Mouse (Mus musculus) stomach, postnatal 0 days (tissue): ENCODE data around the gene Oca2. TPM values are rescaled to one million over a fixed set of nuclear protein-coding genes. Genes with fewer than 3 reads are reported as not detected.

ENCODE experiments used
- ATAC-seq: fragments of 200-750 bp; cut with Nextera tagmentation; 2 replicates; pipeline ENCODE4 v1.8.0; 2017; ENCODE audit not compliant: low FRiP score, low TSS enrichment
- DNase-seq: peaks from one replicate; pipeline ENCODE4 v3.0.0-alpha.2; 2016; ENCODE audit warnings: low spot score
- H3K27ac ChIP-seq: fragments of 300-500 bp; sonication (generic); replicated peaks from 2 replicates; pipeline ENCODE4 v1.5.1; 2014; ENCODE audit warnings: mild to moderate bottlenecking, control low read depth
- H3K27me3 ChIP-seq: fragments of 300-500 bp; sonication (generic); 2 replicates; pipeline ENCODE4 v1.6.1; 2014; ENCODE audit warnings: low read length; ENCODE audit not compliant: control insufficient read depth, insufficient read depth
- H3K36me3 ChIP-seq: fragments of 300-500 bp; sonication (generic); 2 replicates; pipeline ENCODE4 v1.6.1; 2014; ENCODE audit warnings: low read length, mixed read lengths; ENCODE audit not compliant: control insufficient read depth, insufficient read depth
- H3K4me1 ChIP-seq: fragments of 300-500 bp; sonication (generic); replicated peaks from 2 replicates; pipeline ENCODE4 v1.6.1; 2014; ENCODE audit warnings: antibody characterized with exemption; ENCODE audit not compliant: control insufficient read depth, insufficient read depth
- H3K4me2 ChIP-seq: fragments of 300-500 bp; sonication (generic); replicated peaks from 2 replicates; pipeline ENCODE4 v1.6.1; 2014; ENCODE audit warnings: low read depth, mild to moderate bottlenecking, control low read depth, moderate library complexity
- H3K4me3 ChIP-seq: fragments of 300-500 bp; sonication (generic); 2 replicates; pipeline ENCODE4 v1.5.1; 2014; ENCODE audit warnings: low read depth, low read length, control low read depth
- H3K9ac ChIP-seq: fragments of 300-500 bp; sonication (generic); 2 replicates; pipeline ENCODE4 v1.6.1; 2014; ENCODE audit warnings: mild to moderate bottlenecking, low read length, control low read depth, mixed read lengths
- H3K9me3 ChIP-seq: fragments of 300-500 bp; sonication (generic); 2 replicates; pipeline ENCODE4 v1.6.1; 2016; ENCODE audit warnings: low read length; ENCODE audit not compliant: control insufficient read depth
- CTCF ChIP-seq: IDR thresholded peaks from 2 replicates; pipeline ENCODE4 v1.5.1; 2016; ENCODE audit warnings: antibody characterized with exemption, low read depth, mild to moderate bottlenecking, moderate library complexity
- EP300 ChIP-seq: optimal IDR thresholded peaks from 2 replicates; pipeline ENCODE3; 2016; ENCODE audit warnings: antibody characterized with exemption
- WGBS: fragments of 180-500 bp; shearing (Covaris S2); extraction: QIAGEN DNeasy Blood & Tissue Kit; methylation state at CpG from one replicate; pipeline ENCODE4 v1.1.7; 2014; 5-methylcytosine and 5-hydroxymethylcytosine counted together
- polyA plus RNA-seq: library from polyadenylated mRNA; unstranded; fragments of >200 nt; fragmentation: Nextera tagmentation; extraction: Ambion mirVana; gene quantifications from 2 replicates; pipeline ENCODE4 v1.2.1, GENCODE M21; 2015

Oca2 gene
- polyA plus RNA-seq, 1 experiment from 2014 or later: 0.27 TPM

- Histone ChIP-seq H3K4me1 (no peaks in the 10 kb centered on the region), H3K4me3 (no peak overlapping the region), H3K27ac (no peak overlapping the region), H3K9ac (no peak overlapping the region), H3K36me3 (no peaks in the 10 kb centered on the region), H3K27me3 (no peaks in the 10 kb centered on the region), H3K4me2 (no peak overlapping the region), H3K9me3 (no peaks in the 10 kb centered on the region)
- ATAC-seq: no peak
- no peak for DNase-seq
- no peak for TF ChIP-seq CTCF
- TF ChIP-seq EP300: no peak
- 73% methylated on average over 2 of the region's 2 CpGs for WGBS
These were observed 37.9 kb downstream of the Oca2 start for GRCm38 (mm10) chr7:56277506-56277905.

DNA sequence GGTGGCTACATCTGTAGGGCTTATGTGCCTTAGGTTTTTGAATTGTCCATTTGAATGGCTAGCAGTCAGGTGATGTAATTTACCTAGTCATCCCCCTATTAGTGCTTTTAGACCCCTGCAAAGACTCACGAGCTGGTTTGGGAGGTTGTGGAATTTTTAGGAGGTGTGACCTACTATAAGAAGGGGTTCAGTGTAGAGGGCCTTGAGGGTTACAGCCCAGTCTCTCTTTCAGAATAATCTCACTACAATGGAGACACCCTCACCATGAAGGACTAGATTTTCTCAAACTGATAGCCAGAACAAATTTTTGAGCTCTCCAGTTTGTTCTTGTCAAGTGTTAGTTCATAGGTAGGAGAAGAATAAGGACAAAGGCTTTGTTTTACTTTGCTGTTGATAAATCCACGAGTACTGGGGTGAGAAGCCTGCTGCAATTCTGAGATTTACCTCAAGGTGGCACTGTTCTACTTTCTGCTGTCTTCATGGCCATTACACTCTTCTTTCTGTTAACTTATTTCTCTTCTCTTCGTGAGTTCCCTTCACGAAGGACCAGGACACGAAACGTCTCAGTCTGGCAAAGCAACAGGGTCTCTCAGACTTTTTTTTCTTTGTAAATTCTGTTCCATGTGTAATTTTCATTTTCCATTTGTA is 52.0 kb downstream of the Oca2 start:
- Histone ChIP-seq H3K4me1 (no peaks in the 10 kb centered on the region), H3K9me3 (no peaks in the 10 kb centered on the region), H3K9ac (no peak overlapping the region), H3K27me3 (no peaks in the 10 kb centered on the region), H3K4me2 (no peak overlapping the region), H3K4me3 (no peak overlapping the region), H3K36me3 (no peaks in the 10 kb centered on the region), H3K27ac (no peak overlapping the region)
- ATAC-seq (no peak), DNase-seq (peak; percentile 60)
- WGBS: 30% methylated on average over 6 of the region's 6 CpGs
- peak; percentile 91 for TF ChIP-seq CTCF
- no peak for TF ChIP-seq EP300

DNA sequence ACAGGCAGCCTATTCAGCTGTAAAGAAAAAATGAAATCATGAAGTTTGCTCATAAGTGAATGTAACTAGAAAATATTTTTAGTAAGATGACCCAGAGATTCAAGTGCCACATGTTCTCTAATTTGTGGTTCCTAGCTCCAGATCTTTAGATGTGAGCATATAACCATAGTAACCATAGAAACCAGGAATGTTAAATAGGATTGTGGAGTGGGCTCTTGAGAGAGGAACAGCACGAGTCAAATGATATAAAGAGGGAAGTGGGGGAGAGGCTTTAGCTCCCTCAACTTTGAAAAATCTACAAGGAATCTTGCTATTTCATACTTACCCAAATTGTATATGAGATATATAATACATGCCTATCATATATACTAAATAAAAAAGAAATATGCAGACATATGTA is 64.8 kb downstream of the Oca2 start:
- TF ChIP-seq CTCF: no peak
- no peak for TF ChIP-seq EP300
- Histone ChIP-seq H3K4me2 (no peak overlapping the region), H3K27me3 (no peaks in the 10 kb centered on the region), H3K4me1 (no peaks in the 10 kb centered on the region), H3K36me3 (no peaks in the 10 kb centered on the region), H3K4me3 (no peak overlapping the region), H3K9ac (no peak overlapping the region), H3K9me3 (no peaks in the 10 kb centered on the region), H3K27ac (no peak overlapping the region)
- ATAC-seq (no peak), DNase-seq (no peak)
- WGBS: 26% methylated on average over 1 of the region's 1 CpGs

GRCm38 (mm10) chr7:56314358-56314757 is 74.8 kb downstream of the Oca2 start:
- DNase-seq (no peak), ATAC-seq (no peak)
- Histone ChIP-seq H3K9me3 (no peaks in the 10 kb centered on the region), H3K27me3 (no peaks in the 10 kb centered on the region), H3K4me3 (no peak overlapping the region), H3K27ac (no peak overlapping the region), H3K36me3 (no peaks in the 10 kb centered on the region), H3K9ac (no peak overlapping the region), H3K4me1 (no peaks in the 10 kb centered on the region), H3K4me2 (no peak overlapping the region)
- TF ChIP-seq CTCF (no peak), EP300 (no peak)
- WGBS: 89% methylated on average over 5 of the region's 5 CpGs

DNA sequence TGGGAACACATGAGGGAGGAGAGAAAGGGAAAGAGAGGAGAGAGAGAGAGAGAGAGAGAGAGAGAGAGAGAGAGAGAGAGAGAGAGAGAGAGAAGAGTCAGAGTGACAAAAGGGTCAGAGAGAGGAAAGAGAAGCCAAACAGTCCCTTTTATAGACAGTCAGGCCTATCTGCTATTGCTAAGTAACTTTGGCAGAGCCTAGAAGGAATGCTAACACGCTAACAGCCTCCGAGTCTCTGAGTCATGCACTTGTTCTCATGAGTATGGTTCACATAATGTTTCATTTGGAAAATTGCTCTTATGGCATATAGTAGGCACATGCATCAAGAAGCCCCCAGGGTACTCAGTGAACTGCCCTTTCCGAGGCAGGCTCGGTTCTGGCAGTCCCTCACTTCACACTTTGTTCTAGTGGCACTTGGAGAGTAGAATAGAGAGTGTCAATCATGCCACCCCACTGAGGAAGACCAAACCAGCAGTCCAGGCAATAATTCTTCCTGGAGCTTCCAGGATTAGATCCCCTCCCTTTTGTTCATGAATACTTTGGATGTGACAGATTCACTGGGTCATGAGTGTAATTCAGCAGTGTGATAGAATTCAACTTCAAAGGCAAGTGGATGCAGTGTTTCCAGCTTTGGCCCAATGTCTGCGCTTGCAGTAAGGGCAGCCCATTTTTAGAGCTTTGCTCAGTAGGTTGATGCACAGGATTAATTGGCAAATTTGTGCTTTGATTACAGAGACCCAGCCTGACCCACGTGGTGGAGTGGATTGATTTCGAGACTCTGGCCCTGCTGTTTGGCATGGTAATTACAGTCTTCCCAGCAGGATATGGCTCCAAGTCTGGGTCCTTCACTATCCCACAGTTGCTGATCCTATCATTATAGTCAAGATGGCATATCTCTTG is 76.3 kb downstream of the Oca2 start:
- no peak overlapping the region for H3K4me3 ChIP-seq
- 61% methylated on average over 7 of the region's 7 CpGs for WGBS
- no peak overlapping the region for H3K27ac ChIP-seq
- no peaks in the 10 kb centered on the region for H3K9me3 ChIP-seq
- H3K27me3 ChIP-seq: no peaks in the 10 kb centered on the region
- H3K4me1 ChIP-seq: no peaks in the 10 kb centered on the region
- H3K4me2 ChIP-seq: no peak overlapping the region
- DNase-seq (no peak), ATAC-seq (no peak)
- no peak overlapping the region for H3K9ac ChIP-seq
- TF ChIP-seq CTCF: no peak
- TF ChIP-seq EP300: no peak
- no peaks in the 10 kb centered on the region for H3K36me3 ChIP-seq

DNA sequence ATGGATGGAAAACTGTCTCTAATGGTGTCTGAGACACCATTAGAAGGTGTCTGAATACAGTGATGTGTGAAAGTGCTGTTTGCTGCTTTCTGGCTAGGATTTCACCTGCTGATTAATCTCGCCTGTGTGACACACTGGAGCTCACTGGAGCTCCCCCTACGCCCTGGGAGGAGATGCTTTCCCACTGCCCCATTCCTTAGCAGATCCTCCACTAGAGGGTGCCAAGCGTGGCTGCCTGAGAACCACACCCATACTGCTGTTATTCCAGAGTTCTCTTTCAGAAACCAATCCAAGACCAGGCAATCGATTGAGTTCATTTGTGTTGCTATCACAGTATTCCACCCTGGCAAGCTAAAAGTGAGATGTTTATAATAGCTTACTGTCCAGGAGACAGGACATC is 88.2 kb downstream of the Oca2 start:
- ATAC-seq (no peak), DNase-seq (peak; percentile 14)
- H3K4me2 ChIP-seq: no peak overlapping the region
- H3K9ac ChIP-seq: no peak overlapping the region
- no peak overlapping the region for H3K4me3 ChIP-seq
- no peak for TF ChIP-seq EP300
- peak; percentile 61 for TF ChIP-seq CTCF
- WGBS: 46% methylated on average over 4 of the region's 4 CpGs
- H3K27ac ChIP-seq: no peak overlapping the region
- H3K4me1 ChIP-seq: no peaks in the 10 kb centered on the region
- H3K36me3 ChIP-seq: no peaks in the 10 kb centered on the region
- H3K27me3 ChIP-seq: no peaks in the 10 kb centered on the region
- H3K9me3 ChIP-seq: no peaks in the 10 kb centered on the region
